Mouse (Mus musculus) stomach, postnatal 0 days (tissue): ENCODE results near the gene Smad1. TPM values are rescaled to one million over a fixed set of nuclear protein-coding genes. Genes with fewer than 3 reads are reported as not detected.
A peak's percentile ranks its signal among the peaks of the same experiment; 100 is the strongest.

ENCODE experiments used
- ATAC-seq: fragments of 200-750 bp; cut with Nextera tagmentation; 2 replicates; pipeline ENCODE4 v1.8.0; 2017; ENCODE audit not compliant: low FRiP score, low TSS enrichment
- DNase-seq: peaks from one replicate; pipeline ENCODE4 v3.0.0-alpha.2; 2016; ENCODE audit warnings: low spot score
- H3K27ac ChIP-seq: fragments of 300-500 bp; sonication (generic); replicated peaks from 2 replicates; pipeline ENCODE4 v1.5.1; 2014; ENCODE audit warnings: mild to moderate bottlenecking, control low read depth
- H3K27me3 ChIP-seq: fragments of 300-500 bp; sonication (generic); 2 replicates; pipeline ENCODE4 v1.6.1; 2014; ENCODE audit warnings: low read length; ENCODE audit not compliant: control insufficient read depth, insufficient read depth
- H3K36me3 ChIP-seq: fragments of 300-500 bp; sonication (generic); 2 replicates; pipeline ENCODE4 v1.6.1; 2014; ENCODE audit warnings: low read length, mixed read lengths; ENCODE audit not compliant: control insufficient read depth, insufficient read depth
- H3K4me1 ChIP-seq: fragments of 300-500 bp; sonication (generic); replicated peaks from 2 replicates; pipeline ENCODE4 v1.6.1; 2014; ENCODE audit warnings: antibody characterized with exemption; ENCODE audit not compliant: control insufficient read depth, insufficient read depth
- H3K4me2 ChIP-seq: fragments of 300-500 bp; sonication (generic); replicated peaks from 2 replicates; pipeline ENCODE4 v1.6.1; 2014; ENCODE audit warnings: low read depth, mild to moderate bottlenecking, control low read depth, moderate library complexity
- H3K4me3 ChIP-seq: fragments of 300-500 bp; sonication (generic); 2 replicates; pipeline ENCODE4 v1.5.1; 2014; ENCODE audit warnings: low read depth, low read length, control low read depth
- H3K9ac ChIP-seq: fragments of 300-500 bp; sonication (generic); 2 replicates; pipeline ENCODE4 v1.6.1; 2014; ENCODE audit warnings: mild to moderate bottlenecking, low read length, control low read depth, mixed read lengths
- H3K9me3 ChIP-seq: fragments of 300-500 bp; sonication (generic); 2 replicates; pipeline ENCODE4 v1.6.1; 2016; ENCODE audit warnings: low read length; ENCODE audit not compliant: control insufficient read depth
- CTCF ChIP-seq: IDR thresholded peaks from 2 replicates; pipeline ENCODE4 v1.5.1; 2016; ENCODE audit warnings: antibody characterized with exemption, low read depth, mild to moderate bottlenecking, moderate library complexity
- EP300 ChIP-seq: optimal IDR thresholded peaks from 2 replicates; pipeline ENCODE3; 2016; ENCODE audit warnings: antibody characterized with exemption
- WGBS: fragments of 180-500 bp; shearing (Covaris S2); extraction: QIAGEN DNeasy Blood & Tissue Kit; methylation state at CpG from one replicate; pipeline ENCODE4 v1.1.7; 2014; 5-methylcytosine and 5-hydroxymethylcytosine counted together
- polyA plus RNA-seq: library from polyadenylated mRNA; unstranded; fragments of >200 nt; fragmentation: Nextera tagmentation; extraction: Ambion mirVana; gene quantifications from 2 replicates; pipeline ENCODE4 v1.2.1, GENCODE M21; 2015

Gene Smad1
- polyA plus RNA-seq, 1 experiment from 2014 or later: 25.9 TPM

DNA sequence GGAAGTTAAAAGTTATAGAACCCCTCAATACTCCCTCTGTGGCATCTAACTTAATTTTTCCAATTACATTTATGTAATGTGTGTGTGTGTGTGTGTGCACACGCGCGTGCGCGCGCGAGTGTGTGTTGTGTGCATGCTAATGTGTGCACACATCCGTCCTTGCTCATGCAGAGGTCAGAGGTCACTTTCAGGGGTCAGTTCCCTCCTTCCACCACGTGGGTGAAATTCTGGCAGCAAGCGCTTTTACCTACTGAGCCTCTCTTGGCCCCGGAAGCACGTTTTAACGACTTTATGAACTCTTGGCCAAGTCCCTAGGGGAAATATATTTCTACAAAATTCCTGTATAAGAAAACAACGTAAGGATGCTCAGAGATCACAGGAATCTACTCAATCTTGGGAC is 19.3 kb downstream of the Smad1 start:
- Histone ChIP-seq H3K9ac (no peak overlapping the region), H3K4me1 (peaks cover 3% of the 10 kb centered on the region), H3K36me3 (peaks cover 2% of the 10 kb centered on the region; the same call in 1 of the 2 replicates), H3K9me3 (no peaks in the 10 kb centered on the region), H3K4me2 (no peak overlapping the region), H3K4me3 (no peak overlapping the region), H3K27ac (no peak overlapping the region), H3K27me3 (no peaks in the 10 kb centered on the region)
- ATAC-seq (no peak), DNase-seq (no peak)
- 74% methylated on average over 14 of the region's 14 CpGs for WGBS
- TF ChIP-seq EP300 (no peak), CTCF (no peak)

DNA sequence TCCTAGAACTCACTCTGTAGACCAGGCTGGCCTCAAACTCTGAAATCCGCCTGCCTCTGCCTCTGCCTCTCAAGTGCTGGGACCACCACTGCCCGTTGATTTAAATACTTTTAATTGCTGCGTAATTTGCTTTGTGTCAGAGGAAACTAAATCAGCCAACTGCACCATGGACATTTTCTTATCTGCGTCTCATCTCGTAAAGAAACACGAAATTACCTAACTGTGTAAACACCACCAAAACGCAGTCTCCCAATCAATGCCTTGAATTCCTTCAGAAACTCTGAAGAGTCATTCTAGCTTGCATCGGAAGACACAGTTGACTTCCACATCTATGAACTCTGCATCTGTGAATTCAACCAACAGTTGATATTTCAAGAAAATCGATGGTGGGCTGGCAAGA is 22.7 kb downstream of the Smad1 start:
- no peak for ATAC-seq
- no peak for DNase-seq
- no peak overlapping the region for H3K27ac ChIP-seq
- peaks cover 5% of the 10 kb centered on the region; the same call in 1 of the 2 replicates for H3K36me3 ChIP-seq
- H3K27me3 ChIP-seq: no peaks in the 10 kb centered on the region
- no peak overlapping the region for H3K4me2 ChIP-seq
- H3K9ac ChIP-seq: no peak overlapping the region
- no peaks in the 10 kb centered on the region for H3K9me3 ChIP-seq
- H3K4me3 ChIP-seq: no peak overlapping the region
- WGBS: 84% methylated on average over 9 of the region's 9 CpGs
- H3K4me1 ChIP-seq: peaks cover 18% of the 10 kb centered on the region
- TF ChIP-seq EP300 (no peak), CTCF (no peak)

DNA sequence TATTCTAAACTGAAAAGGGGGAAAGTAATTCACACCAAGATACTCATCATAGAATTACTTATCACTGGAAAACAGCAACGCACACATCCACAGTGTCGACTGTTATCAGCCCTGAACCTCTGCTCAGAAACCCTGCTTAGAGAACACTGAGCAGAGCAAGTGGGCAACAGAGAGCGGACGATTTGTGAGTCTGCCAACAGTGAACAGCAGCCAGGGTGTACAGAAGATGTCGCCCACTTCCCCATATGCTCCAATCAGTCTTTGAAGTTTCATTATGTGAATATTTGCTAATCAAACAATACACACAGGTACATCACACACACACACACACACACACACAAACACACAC is 23.6 kb downstream of the Smad1 start:
- no peak for ATAC-seq

GRCm38 (mm10) chr8:79375074-79375774 is 24.1 kb downstream of the Smad1 start:
- Histone ChIP-seq H3K4me2 (peak overlapping the region; percentile 20; the same call in 1 of the 2 replicates), H3K9me3 (no peaks in the 10 kb centered on the region), H3K27ac (peak overlapping the region; percentile 77), H3K27me3 (no peaks in the 10 kb centered on the region), H3K4me1 (peaks cover 18% of the 10 kb centered on the region), H3K36me3 (peaks cover 3% of the 10 kb centered on the region; the same call in 1 of the 2 replicates), H3K4me3 (no peak overlapping the region), H3K9ac (peak overlapping the region; percentile 38; the same call in 1 of the 2 replicates)
- ATAC-seq (no peak), DNase-seq (no peak)
- WGBS: 44% methylated on average over 13 of the region's 13 CpGs
- TF ChIP-seq CTCF: no peak
- no peak for TF ChIP-seq EP300

More for the DNA sequence above, 23.6 kb downstream of the Smad1 start:
- DNase-seq: no peak
- H3K4me2 ChIP-seq: no peak overlapping the region
- peak overlapping the region; percentile 18; the same call in 1 of the 2 replicates for H3K27ac ChIP-seq
- H3K27me3 ChIP-seq: no peaks in the 10 kb centered on the region
- H3K36me3 ChIP-seq: peaks cover 5% of the 10 kb centered on the region; the same call in 1 of the 2 replicates
- WGBS: 47% methylated on average over 5 of the region's 5 CpGs
- no peak overlapping the region for H3K9ac ChIP-seq
- no peak overlapping the region for H3K4me3 ChIP-seq
- no peaks in the 10 kb centered on the region for H3K9me3 ChIP-seq
- TF ChIP-seq CTCF (no peak), EP300 (no peak)
- peaks cover 18% of the 10 kb centered on the region for H3K4me1 ChIP-seq

- 0 out of 2 replicates have a peak overlapping the region, but pooled peaks have one; percentile 20 for H3K4me2 ChIP-seq
- no peak for DNase-seq
- H3K27me3 ChIP-seq: no peaks in the 10 kb centered on the region
- TF ChIP-seq EP300 (no peak), CTCF (no peak)
- no peak overlapping the region for H3K4me3 ChIP-seq
- H3K36me3 ChIP-seq: peaks cover 5% of the 10 kb centered on the region; the same call in 1 of the 2 replicates
- H3K9me3 ChIP-seq: no peaks in the 10 kb centered on the region
- WGBS: 39% methylated on average over 5 of the region's 5 CpGs
- H3K9ac ChIP-seq: peak overlapping the region; percentile 27; the same call in 1 of the 2 replicates
- no peak; the same call in 1 of the 2 replicates for ATAC-seq
- H3K27ac ChIP-seq: peak overlapping the region; percentile 77
- H3K4me1 ChIP-seq: peaks cover 20% of the 10 kb centered on the region
Observed at GRCm38 (mm10) chr8:79374410-79374809, 24.9 kb downstream of the Smad1 start.

- H3K27me3 ChIP-seq: no peaks in the 10 kb centered on the region
- no peak for TF ChIP-seq CTCF
- no peak for TF ChIP-seq EP300
- peaks cover 5% of the 10 kb centered on the region; the same call in 1 of the 2 replicates for H3K36me3 ChIP-seq
- H3K4me3 ChIP-seq: no peak overlapping the region
- 81% methylated on average over 6 of the region's 6 CpGs for WGBS
- 0 out of 2 replicates have a peak overlapping the region, but pooled peaks have one; percentile 19 for H3K27ac ChIP-seq
- H3K9ac ChIP-seq: no peak overlapping the region
- ATAC-seq: no peak
- H3K4me2 ChIP-seq: no peak overlapping the region
- H3K4me1 ChIP-seq: peaks cover 20% of the 10 kb centered on the region
- H3K9me3 ChIP-seq: no peaks in the 10 kb centered on the region
- DNase-seq: no peak
Observed at GRCm38 (mm10) chr8:79373563-79373962, 25.8 kb downstream of the Smad1 start.
